Mouse (Mus musculus): Measurements from ENCODE around the gene Mical3. TPM values are rescaled to one million over a fixed set of nuclear protein-coding genes. Genes with fewer than 3 reads are reported as not detected.

Mical3 gene
- polyA plus RNA-seq, 1 experiment = 16.2 TPM

GRCm38 (mm10) chr6:121149420-121149819 is 18.6 kb upstream of the Mical3 start:
- Histone ChIP-seq H3K27me3 (ENCODE audit: control insufficient read depth, insufficient read depth, low read length) (no peaks in the 10 kb centered on the region), H3K27ac (ENCODE audit: control insufficient read depth, insufficient read depth, low read length) (no peak overlapping the region), H3K36me3 (ENCODE audit: control insufficient read depth, insufficient read depth, low read length) (no peaks in the 10 kb centered on the region), H3K4me1 (replicated peaks; ENCODE audit: control insufficient read depth, insufficient read depth, low read length) (no peaks in the 10 kb centered on the region), H3K4me3 (ENCODE audit: control insufficient read depth, insufficient read depth, low read length) (no peak overlapping the region)
- DNase-seq = no peak
- WGBS = 7% methylated on average over 3 of the region's 3 CpGs
- no peak for TF ChIP-seq POLR2A (IDR thresholded peaks at IDR 0.05; ENCODE audit: control insufficient read depth, extremely low read depth, insufficient read depth, low read length, poor library complexity)
- no peak for TF ChIP-seq CTCF (IDR thresholded peaks at IDR 0.05; ENCODE audit: borderline replicate concordance, control insufficient read depth, extremely low read depth, insufficient read depth, low read length, poor library complexity)

GRCm38 (mm10) chr6:121148360-121148759 is 17.6 kb upstream of the Mical3 start:
- H3K4me3 ChIP-seq (ENCODE audit: control insufficient read depth, insufficient read depth, low read length) = no peak overlapping the region
- no peak for TF ChIP-seq POLR2A (IDR thresholded peaks at IDR 0.05; ENCODE audit: control insufficient read depth, extremely low read depth, insufficient read depth, low read length, poor library complexity)
- TF ChIP-seq CTCF (IDR thresholded peaks at IDR 0.05; ENCODE audit: borderline replicate concordance, control insufficient read depth, extremely low read depth, insufficient read depth, low read length, poor library complexity) = no peak
- no peaks in the 10 kb centered on the region for H3K27me3 ChIP-seq (ENCODE audit: control insufficient read depth, insufficient read depth, low read length)
- H3K4me1 ChIP-seq (replicated peaks; ENCODE audit: control insufficient read depth, insufficient read depth, low read length) = no peaks in the 10 kb centered on the region
- no peak overlapping the region for H3K27ac ChIP-seq (ENCODE audit: control insufficient read depth, insufficient read depth, low read length)
- no peaks in the 10 kb centered on the region for H3K36me3 ChIP-seq (ENCODE audit: control insufficient read depth, insufficient read depth, low read length)
- DNase-seq = no peak
- WGBS = 60% methylated on average over 3 of the region's 3 CpGs

- TF ChIP-seq POLR2A (IDR thresholded peaks at IDR 0.05; ENCODE audit: control insufficient read depth, extremely low read depth, insufficient read depth, low read length, poor library complexity) (no peak), CTCF (IDR thresholded peaks at IDR 0.05; ENCODE audit: borderline replicate concordance, control insufficient read depth, extremely low read depth, insufficient read depth, low read length, poor library complexity) (no peak)
- H3K4me1 ChIP-seq (replicated peaks; ENCODE audit: control insufficient read depth, insufficient read depth, low read length) = no peaks in the 10 kb centered on the region
- H3K4me3 ChIP-seq (ENCODE audit: control insufficient read depth, insufficient read depth, low read length) = no peak overlapping the region
- H3K36me3 ChIP-seq (ENCODE audit: control insufficient read depth, insufficient read depth, low read length) = no peaks in the 10 kb centered on the region
- no peak overlapping the region for H3K27ac ChIP-seq (ENCODE audit: control insufficient read depth, insufficient read depth, low read length)
- no peak for DNase-seq
- WGBS = 53% methylated on average over 4 of the region's 4 CpGs
- H3K27me3 ChIP-seq (ENCODE audit: control insufficient read depth, insufficient read depth, low read length) = no peaks in the 10 kb centered on the region
These were observed 16.0 kb upstream of the Mical3 start for GRCm38 (mm10) chr6:121146798-121147197.

- Histone ChIP-seq H3K27me3 (ENCODE audit: control insufficient read depth, insufficient read depth, low read length) (no peaks in the 10 kb centered on the region), H3K4me3 (ENCODE audit: control insufficient read depth, insufficient read depth, low read length) (no peak overlapping the region), H3K27ac (ENCODE audit: control insufficient read depth, insufficient read depth, low read length) (no peak overlapping the region), H3K36me3 (ENCODE audit: control insufficient read depth, insufficient read depth, low read length) (no peaks in the 10 kb centered on the region), H3K4me1 (replicated peaks; ENCODE audit: control insufficient read depth, insufficient read depth, low read length) (no peaks in the 10 kb centered on the region)
- no peak for TF ChIP-seq POLR2A (IDR thresholded peaks at IDR 0.05; ENCODE audit: control insufficient read depth, extremely low read depth, insufficient read depth, low read length, poor library complexity)
- no peak for TF ChIP-seq CTCF (IDR thresholded peaks at IDR 0.05; ENCODE audit: borderline replicate concordance, control insufficient read depth, extremely low read depth, insufficient read depth, low read length, poor library complexity)
- DNase-seq = no peak
- WGBS = 95% methylated on average over 8 of the region's 8 CpGs
These were observed 15.1 kb upstream of the Mical3 start for GRCm38 (mm10) chr6:121145906-121146305.

GRCm38 (mm10) chr6:121145010-121145604 is 14.3 kb upstream of the Mical3 start:
- Histone ChIP-seq H3K36me3 (ENCODE audit: control insufficient read depth, insufficient read depth, low read length) (no peaks in the 10 kb centered on the region), H3K4me3 (ENCODE audit: control insufficient read depth, insufficient read depth, low read length) (no peak overlapping the region), H3K4me1 (replicated peaks; ENCODE audit: control insufficient read depth, insufficient read depth, low read length) (no peaks in the 10 kb centered on the region), H3K27me3 (ENCODE audit: control insufficient read depth, insufficient read depth, low read length) (no peaks in the 10 kb centered on the region), H3K27ac (ENCODE audit: control insufficient read depth, insufficient read depth, low read length) (no peak overlapping the region)
- TF ChIP-seq POLR2A (IDR thresholded peaks at IDR 0.05; ENCODE audit: control insufficient read depth, extremely low read depth, insufficient read depth, low read length, poor library complexity) = no peak
- no peak for TF ChIP-seq CTCF (IDR thresholded peaks at IDR 0.05; ENCODE audit: borderline replicate concordance, control insufficient read depth, extremely low read depth, insufficient read depth, low read length, poor library complexity)
- no peak for DNase-seq
- 90% methylated on average over 13 of the region's 13 CpGs for WGBS

GRCm38 (mm10) chr6:121144066-121144465 is 13.3 kb upstream of the Mical3 start:
- TF ChIP-seq POLR2A (IDR thresholded peaks at IDR 0.05; ENCODE audit: control insufficient read depth, extremely low read depth, insufficient read depth, low read length, poor library complexity) (no peak), CTCF (IDR thresholded peaks at IDR 0.05; ENCODE audit: borderline replicate concordance, control insufficient read depth, extremely low read depth, insufficient read depth, low read length, poor library complexity) (no peak)
- no peak overlapping the region for H3K27ac ChIP-seq (ENCODE audit: control insufficient read depth, insufficient read depth, low read length)
- no peaks in the 10 kb centered on the region for H3K36me3 ChIP-seq (ENCODE audit: control insufficient read depth, insufficient read depth, low read length)
- DNase-seq = no peak
- H3K4me3 ChIP-seq (ENCODE audit: control insufficient read depth, insufficient read depth, low read length) = no peak overlapping the region
- WGBS = 69% methylated on average over 4 of the region's 4 CpGs
- no peaks in the 10 kb centered on the region for H3K4me1 ChIP-seq (replicated peaks; ENCODE audit: control insufficient read depth, insufficient read depth, low read length)
- H3K27me3 ChIP-seq (ENCODE audit: control insufficient read depth, insufficient read depth, low read length) = no peaks in the 10 kb centered on the region

GRCm38 (mm10) chr6:121143439-121143838 is 12.6 kb upstream of the Mical3 start:
- Histone ChIP-seq H3K4me1 (replicated peaks; ENCODE audit: control insufficient read depth, insufficient read depth, low read length) (no peaks in the 10 kb centered on the region), H3K36me3 (ENCODE audit: control insufficient read depth, insufficient read depth, low read length) (no peaks in the 10 kb centered on the region), H3K27me3 (ENCODE audit: control insufficient read depth, insufficient read depth, low read length) (no peaks in the 10 kb centered on the region), H3K27ac (ENCODE audit: control insufficient read depth, insufficient read depth, low read length) (no peak overlapping the region), H3K4me3 (ENCODE audit: control insufficient read depth, insufficient read depth, low read length) (no peak overlapping the region)
- DNase-seq = no peak
- no peak for TF ChIP-seq POLR2A (IDR thresholded peaks at IDR 0.05; ENCODE audit: control insufficient read depth, extremely low read depth, insufficient read depth, low read length, poor library complexity)
- no peak for TF ChIP-seq CTCF (IDR thresholded peaks at IDR 0.05; ENCODE audit: borderline replicate concordance, control insufficient read depth, extremely low read depth, insufficient read depth, low read length, poor library complexity)
- WGBS = 92% methylated on average over 8 of the region's 8 CpGs

Measured in thymus, adult 2 months (tissue).